Mouse (Mus musculus) embryonic facial prominence, embryonic 12.5 days (tissue): ENCODE measurements around the gene Tead3. TPM values are rescaled to one million over a fixed set of nuclear protein-coding genes. Genes with fewer than 3 reads are reported as not detected.
A peak's percentile ranks its signal among the peaks of the same experiment; 100 is the strongest.

Source experiments
- ATAC-seq: fragments of 200-750 bp; cut with Nextera tagmentation; 2 replicates; pipeline ENCODE4 v1.8.0; 2017; ENCODE audit not compliant: insufficient number of reproducible peaks, insufficient read depth, low FRiP score, low TSS enrichment
- H3K27ac ChIP-seq: fragments of 300-500 bp; sonication (generic); 2 replicates; pipeline ENCODE4 v1.5.1; 2016; ENCODE audit warnings: mild to moderate bottlenecking
- H3K27me3 ChIP-seq: fragments of 300-500 bp; sonication (generic); 2 replicates; pipeline ENCODE4 v1.6.1; 2016; ENCODE audit warnings: mild to moderate bottlenecking, moderate library complexity
- H3K36me3 ChIP-seq: fragments of 300-500 bp; sonication (generic); 2 replicates; pipeline ENCODE4 v1.6.1; 2016; ENCODE audit warnings: mild to moderate bottlenecking
- H3K4me1 ChIP-seq: fragments of 300-500 bp; sonication (generic); 2 replicates; pipeline ENCODE4 v1.6.1; 2016
- H3K4me2 ChIP-seq: fragments of 300-500 bp; sonication (generic); replicated peaks from 2 replicates; pipeline ENCODE4 v1.6.1; 2016; ENCODE audit warnings: mild to moderate bottlenecking, moderate library complexity
- H3K4me3 ChIP-seq: fragments of 300-500 bp; sonication (generic); 2 replicates; pipeline ENCODE4 v1.5.1; 2016; ENCODE audit warnings: mild to moderate bottlenecking
- H3K9ac ChIP-seq: fragments of 300-500 bp; sonication (generic); 2 replicates; pipeline ENCODE4 v1.6.1; 2016; ENCODE audit warnings: mild to moderate bottlenecking, moderate library complexity
- H3K9me3 ChIP-seq: fragments of 300-500 bp; sonication (generic); 2 replicates; pipeline ENCODE4 v1.6.1; 2016; ENCODE audit warnings: mild to moderate bottlenecking, moderate library complexity
- WGBS: fragments of 180-500 bp; shearing (Covaris S2); methylation state at CpG from one replicate; pipeline ENCODE4 v1.1.7; 2016; 5-methylcytosine and 5-hydroxymethylcytosine counted together
- polyA plus RNA-seq: library from polyadenylated mRNA; unstranded; fragments of >200 nt; fragmentation: Nextera tagmentation; extraction: Ambion mirVana; gene quantifications from 2 replicates; pipeline ENCODE4 v1.2.1, GENCODE M21; 2016

Tead3 gene
- polyA plus RNA-seq, 1 experiment from 2014 or later: 17.9 TPM

DNA sequence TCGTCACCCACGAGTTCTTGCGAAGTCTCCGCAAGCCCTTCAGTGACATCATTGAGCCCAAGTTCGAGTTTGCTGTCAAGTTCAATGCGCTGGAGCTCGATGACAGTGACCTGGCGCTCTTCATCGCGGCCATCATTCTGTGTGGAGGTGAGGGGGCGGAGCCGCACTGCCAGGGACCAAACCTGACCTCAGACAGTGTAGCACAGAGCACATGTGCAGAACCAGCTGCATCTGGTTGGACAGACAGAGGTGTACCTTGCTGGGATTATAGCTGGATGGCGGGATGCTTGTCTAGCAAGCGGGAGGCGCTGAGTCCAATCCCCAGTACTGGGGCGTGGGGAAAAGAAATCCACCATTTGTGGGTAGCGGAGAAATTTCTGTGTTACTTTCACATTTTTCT lies 51.7 kb downstream of the Tead3 start:
- no peak overlapping the region for H3K4me3 ChIP-seq
- 0 out of 2 replicates have a peak overlapping the region, but pooled peaks have one; percentile 64 for H3K27ac ChIP-seq
- no peaks in the 10 kb centered on the region for H3K27me3 ChIP-seq
- no peaks in the 10 kb centered on the region for H3K9me3 ChIP-seq
- WGBS: 92% methylated on average over 17 of the region's 17 CpGs
- no peak overlapping the region for H3K4me2 ChIP-seq
- no peak for ATAC-seq
- H3K9ac ChIP-seq: no peak overlapping the region
- peaks cover 33% of the 10 kb centered on the region for H3K4me1 ChIP-seq
- peaks cover 17% of the 10 kb centered on the region for H3K36me3 ChIP-seq

DNA sequence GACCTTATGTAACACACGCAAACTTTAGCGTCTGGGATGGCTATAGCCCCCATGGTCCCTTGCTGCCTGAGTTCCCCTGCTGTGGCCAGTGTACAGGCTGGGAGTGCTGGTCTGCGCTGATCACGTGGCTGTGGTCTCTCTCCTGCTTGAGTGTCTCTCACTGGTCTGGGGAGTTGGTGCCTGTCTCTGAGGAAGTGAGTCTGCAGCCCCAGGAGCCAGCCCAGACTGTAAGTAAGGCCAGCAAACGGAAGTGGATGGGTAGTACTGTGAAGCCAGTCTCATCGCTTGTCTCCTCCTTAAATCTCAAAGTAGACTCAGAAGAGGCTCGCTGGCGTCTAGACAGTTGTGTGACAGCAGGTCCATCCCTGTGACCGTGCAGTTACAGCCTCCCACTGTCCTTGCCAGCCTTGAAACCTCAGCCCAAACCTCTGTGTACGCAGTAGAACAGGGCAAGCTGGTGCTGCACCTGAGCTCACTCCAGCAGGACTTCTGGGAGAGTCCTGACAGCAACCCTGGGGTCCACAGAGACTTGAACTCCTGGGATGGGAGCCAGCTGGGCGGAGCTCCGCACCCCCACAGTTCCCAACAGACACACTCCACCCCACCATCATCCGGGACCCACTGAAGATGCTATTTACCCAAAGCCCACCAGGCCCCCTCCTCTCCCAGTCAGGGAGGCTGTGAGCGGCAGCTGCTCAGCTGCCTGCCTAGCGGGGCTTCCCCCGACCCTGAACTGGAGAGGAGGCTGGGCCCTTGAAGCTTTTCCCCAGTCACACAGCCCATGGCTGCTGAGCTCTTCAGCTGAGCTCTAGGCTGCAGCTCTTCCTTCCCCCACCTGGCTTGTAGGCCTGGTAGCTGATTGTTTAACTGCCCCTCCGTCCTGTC lies 55.9 kb downstream of the Tead3 start:
- ATAC-seq: peak; percentile 67; the same call in 1 of the 2 replicates
- H3K36me3 ChIP-seq: peaks cover 30% of the 10 kb centered on the region
- WGBS: 68% methylated on average over 17 of the region's 17 CpGs
- no peak overlapping the region for H3K4me2 ChIP-seq
- H3K4me3 ChIP-seq: no peak overlapping the region
- peak overlapping the region; percentile 16; the same call in 1 of the 2 replicates for H3K9ac ChIP-seq
- H3K9me3 ChIP-seq: no peaks in the 10 kb centered on the region
- no peaks in the 10 kb centered on the region for H3K27me3 ChIP-seq
- H3K27ac ChIP-seq: peak overlapping the region; percentile 75
- H3K4me1 ChIP-seq: peaks cover 28% of the 10 kb centered on the region

DNA sequence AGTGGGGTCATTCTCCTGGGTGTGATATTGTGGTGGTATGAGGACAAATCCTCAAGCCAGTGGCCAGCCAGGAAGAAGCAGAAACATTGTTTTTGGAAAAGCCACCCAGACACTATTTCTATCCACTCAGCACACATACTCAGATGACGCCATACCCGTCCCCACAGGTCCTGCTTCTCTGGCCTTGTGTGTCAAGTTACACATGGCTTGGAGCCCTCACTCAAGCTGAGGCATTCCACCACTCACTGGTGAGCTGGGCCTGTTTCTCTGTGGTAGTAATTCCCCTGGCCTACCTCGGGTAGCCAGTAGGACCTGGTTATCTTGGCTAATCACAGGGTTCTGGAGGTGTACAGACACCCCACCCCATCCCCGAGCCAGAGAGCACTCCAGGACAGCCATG lies 56.9 kb downstream of the Tead3 start:
- Histone ChIP-seq H3K27ac (peak overlapping the region; percentile 75), H3K9ac (no peak overlapping the region)

GRCm38 (mm10) chr17:28291346-28291745 lies 59.3 kb downstream of the Tead3 start:
- H3K27me3 ChIP-seq: no peaks in the 10 kb centered on the region
- H3K4me3 ChIP-seq: no peak overlapping the region
- H3K4me1 ChIP-seq: peaks cover 22% of the 10 kb centered on the region
- no peak for ATAC-seq
- WGBS: 85% methylated on average over 7 of the region's 7 CpGs
- no peaks in the 10 kb centered on the region for H3K9me3 ChIP-seq
- no peak overlapping the region for H3K9ac ChIP-seq
- no peak overlapping the region for H3K4me2 ChIP-seq
- peaks cover 18% of the 10 kb centered on the region for H3K36me3 ChIP-seq
- no peak overlapping the region for H3K27ac ChIP-seq

More for the DNA sequence above, 56.9 kb downstream of the Tead3 start:
- Histone ChIP-seq H3K27me3 (no peaks in the 10 kb centered on the region), H3K4me3 (no peak overlapping the region), H3K36me3 (peaks cover 25% of the 10 kb centered on the region), H3K9me3 (no peaks in the 10 kb centered on the region), H3K4me1 (peaks cover 18% of the 10 kb centered on the region), H3K4me2 (no peak overlapping the region)
- WGBS: 52% methylated on average over 4 of the region's 4 CpGs
- ATAC-seq: no peak

- Histone ChIP-seq H3K4me1 (peaks cover 29% of the 10 kb centered on the region), H3K9ac (no peak overlapping the region), H3K27ac (no peak overlapping the region), H3K36me3 (peaks cover 18% of the 10 kb centered on the region), H3K4me2 (no peak overlapping the region), H3K27me3 (no peaks in the 10 kb centered on the region), H3K9me3 (no peaks in the 10 kb centered on the region), H3K4me3 (no peak overlapping the region)
- WGBS: 85% methylated on average over 11 of the region's 11 CpGs
- ATAC-seq: no peak
Observed at GRCm38 (mm10) chr17:28290671-28291070, 59.9 kb downstream of the Tead3 start.

DNA sequence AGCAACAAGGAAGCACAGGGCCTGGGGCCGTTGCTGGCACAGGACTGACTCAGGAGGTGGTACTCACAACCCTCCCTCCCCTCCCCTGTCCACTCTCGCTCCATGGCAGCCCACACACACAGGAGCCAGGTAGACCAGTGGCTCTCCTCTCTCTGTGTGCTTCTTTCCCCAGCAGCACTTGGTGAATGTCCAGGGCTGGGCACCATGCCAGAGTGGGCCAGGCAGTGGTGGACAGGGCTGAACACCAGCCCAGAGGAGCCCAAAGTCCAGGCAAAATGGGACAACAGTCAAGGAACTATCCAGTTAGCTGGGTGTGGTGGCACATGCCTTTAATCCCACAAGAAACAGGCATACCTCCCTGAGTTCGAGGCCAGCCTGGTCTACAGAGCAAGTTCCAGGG lies 60.4 kb downstream of the Tead3 start:
- Histone ChIP-seq H3K4me1 (peaks cover 31% of the 10 kb centered on the region), H3K9me3 (no peaks in the 10 kb centered on the region), H3K4me3 (no peak overlapping the region), H3K27me3 (no peaks in the 10 kb centered on the region), H3K27ac (no peak overlapping the region), H3K36me3 (peaks cover 18% of the 10 kb centered on the region), H3K4me2 (no peak overlapping the region), H3K9ac (no peak overlapping the region)
- 75% methylated on average over 3 of the region's 3 CpGs for WGBS
- ATAC-seq: no peak

- Histone ChIP-seq H3K36me3 (peaks cover 18% of the 10 kb centered on the region), H3K27ac (no peak overlapping the region), H3K4me3 (no peak overlapping the region), H3K27me3 (no peaks in the 10 kb centered on the region), H3K9me3 (no peaks in the 10 kb centered on the region), H3K4me2 (no peak overlapping the region), H3K9ac (no peak overlapping the region), H3K4me1 (peaks cover 27% of the 10 kb centered on the region)
- WGBS: 62% methylated on average over 5 of the region's 5 CpGs
- no peak for ATAC-seq
Observed at GRCm38 (mm10) chr17:28287980-28288379, 62.6 kb downstream of the Tead3 start.

GRCm38 (mm10) chr17:28287578-28287977 lies 63.0 kb downstream of the Tead3 start:
- Histone ChIP-seq H3K27ac (no peak overlapping the region), H3K36me3 (peaks cover 17% of the 10 kb centered on the region), H3K27me3 (no peaks in the 10 kb centered on the region), H3K4me3 (no peak overlapping the region), H3K4me1 (peaks cover 27% of the 10 kb centered on the region), H3K9me3 (no peaks in the 10 kb centered on the region), H3K4me2 (no peak overlapping the region), H3K9ac (no peak overlapping the region)
- ATAC-seq: no peak
- WGBS: 77% methylated on average over 8 of the region's 8 CpGs

- no peak for ATAC-seq
- Histone ChIP-seq H3K4me3 (no peak overlapping the region), H3K9ac (no peak overlapping the region; the same call in 1 of the 2 replicates), H3K4me2 (no peak overlapping the region), H3K27ac (no peak overlapping the region), H3K36me3 (peaks cover 11% of the 10 kb centered on the region), H3K9me3 (no peaks in the 10 kb centered on the region), H3K4me1 (peaks cover 27% of the 10 kb centered on the region), H3K27me3 (no peaks in the 10 kb centered on the region)
- WGBS: 46% methylated on average over 5 of the region's 5 CpGs
Observed at GRCm38 (mm10) chr17:28286964-28287363, 63.7 kb downstream of the Tead3 start.

DNA sequence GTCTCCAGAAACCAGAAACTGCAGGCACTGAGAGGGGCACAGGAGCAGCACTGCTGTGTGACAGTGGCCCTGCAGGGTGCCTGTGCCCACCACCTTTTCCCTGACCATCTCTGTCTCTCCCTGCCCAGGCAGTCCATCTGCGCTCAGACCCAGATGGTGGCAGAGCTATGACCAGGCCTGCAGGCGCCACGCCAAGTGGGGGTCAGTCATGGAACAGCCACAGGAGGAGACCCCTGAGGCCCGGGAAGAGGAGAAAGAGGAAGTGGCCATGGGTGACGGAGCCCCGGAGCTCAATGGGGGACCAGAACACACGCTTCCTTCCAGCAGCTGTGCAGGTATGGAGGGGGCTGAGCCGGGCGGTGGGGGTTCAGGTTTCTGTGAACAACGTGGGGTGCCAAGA lies 64.5 kb downstream of the Tead3 start:
- H3K9ac ChIP-seq: no peak overlapping the region
- no peaks in the 10 kb centered on the region for H3K27me3 ChIP-seq
- H3K36me3 ChIP-seq: 0 out of 2 replicates have a peak, but pooled peaks cover 5% of the 10 kb centered on the region
- ATAC-seq: no peak
- H3K9me3 ChIP-seq: no peaks in the 10 kb centered on the region
- H3K4me2 ChIP-seq: no peak overlapping the region
- H3K27ac ChIP-seq: no peak overlapping the region
- H3K4me1 ChIP-seq: peaks cover 28% of the 10 kb centered on the region
- 81% methylated on average over 10 of the region's 10 CpGs for WGBS
- no peak overlapping the region for H3K4me3 ChIP-seq

DNA sequence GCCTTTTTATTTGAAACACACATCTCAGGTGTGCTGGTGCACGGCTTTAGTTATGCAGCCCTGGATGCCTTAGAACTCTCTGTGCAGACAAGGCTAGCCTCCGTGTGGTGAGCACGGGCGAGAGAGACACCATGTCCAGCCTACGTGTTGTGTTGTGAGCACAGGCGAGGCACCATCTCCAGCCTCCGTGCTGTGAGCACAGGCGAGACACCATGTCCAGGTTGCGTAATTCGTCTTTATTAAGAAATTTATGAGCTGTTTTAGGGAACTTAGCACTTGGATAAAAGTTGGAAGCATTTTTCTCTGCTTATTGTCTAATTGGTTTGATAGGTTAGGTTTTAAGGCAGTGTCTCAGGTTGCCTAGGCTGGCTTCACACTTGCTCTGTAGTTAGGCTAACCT lies 67.4 kb downstream of the Tead3 start:
- 0 out of 2 replicates have a peak, but pooled peaks cover 5% of the 10 kb centered on the region for H3K36me3 ChIP-seq
- no peak overlapping the region for H3K4me3 ChIP-seq
- H3K4me2 ChIP-seq: no peak overlapping the region
- H3K27me3 ChIP-seq: no peaks in the 10 kb centered on the region
- WGBS: 89% methylated on average over 10 of the region's 10 CpGs
- ATAC-seq: no peak
- peaks cover 49% of the 10 kb centered on the region for H3K4me1 ChIP-seq
- no peak overlapping the region for H3K27ac ChIP-seq
- H3K9me3 ChIP-seq: no peaks in the 10 kb centered on the region
- H3K9ac ChIP-seq: no peak overlapping the region

GRCm38 (mm10) chr17:28281866-28282441 lies 68.7 kb downstream of the Tead3 start:
- WGBS: 90% methylated on average over 7 of the region's 7 CpGs
- H3K4me2 ChIP-seq: no peak overlapping the region
- no peak overlapping the region for H3K27ac ChIP-seq
- H3K27me3 ChIP-seq: no peaks in the 10 kb centered on the region
- H3K9ac ChIP-seq: no peak overlapping the region
- H3K4me1 ChIP-seq: peaks cover 51% of the 10 kb centered on the region
- ATAC-seq: no peak
- no peaks in the 10 kb centered on the region for H3K9me3 ChIP-seq
- H3K36me3 ChIP-seq: 0 out of 2 replicates have a peak, but pooled peaks cover 2% of the 10 kb centered on the region
- no peak overlapping the region for H3K4me3 ChIP-seq
